Mouse (Mus musculus): ENCODE measurements around the gene Efcab11.

DNA sequence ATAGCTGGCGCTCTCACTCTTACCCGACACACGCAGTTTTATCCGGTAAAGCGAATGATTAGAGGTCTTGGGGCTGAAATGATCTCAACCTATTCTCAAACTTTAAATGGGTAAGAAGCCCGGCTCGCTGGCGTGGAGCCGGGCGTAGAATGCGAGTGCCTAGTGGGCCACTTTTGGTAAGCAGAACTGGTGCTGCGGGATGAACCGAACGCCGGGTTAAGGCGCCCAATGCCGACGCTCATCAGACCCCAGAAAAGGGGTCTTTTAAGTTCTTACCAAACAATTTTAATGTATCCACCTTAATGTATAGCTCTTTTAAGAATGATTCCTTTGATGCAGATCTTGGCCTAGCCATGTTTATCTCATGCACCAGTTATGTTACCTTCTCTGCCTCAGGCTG is 238.8 kb downstream of the Efcab11 start:
- TF ChIP-seq CTCF (IDR thresholded peaks at IDR 0.05; ENCODE audit: low read depth, low read length): no peak
- no peak for TF ChIP-seq TAL1 (conservative IDR thresholded peaks at IDR 0.05; ENCODE audit: low read depth, low read length)
- TF ChIP-seq GATA1 (IDR thresholded peaks at IDR 0.05; ENCODE audit: borderline replicate concordance, low read length): no peak
- no peak for TF ChIP-seq POLR2AphosphoS5 (IDR thresholded peaks at IDR 0.05; ENCODE audit: insufficient replicate concordance, low read depth, low read length)
- TF ChIP-seq GATA2 (IDR thresholded peaks at IDR 0.05; ENCODE audit: borderline replicate concordance, low read depth, low read length): no peak
